9 mouse cellular contexts compared by ENCODE assay signal in the genomic region with DNA sequence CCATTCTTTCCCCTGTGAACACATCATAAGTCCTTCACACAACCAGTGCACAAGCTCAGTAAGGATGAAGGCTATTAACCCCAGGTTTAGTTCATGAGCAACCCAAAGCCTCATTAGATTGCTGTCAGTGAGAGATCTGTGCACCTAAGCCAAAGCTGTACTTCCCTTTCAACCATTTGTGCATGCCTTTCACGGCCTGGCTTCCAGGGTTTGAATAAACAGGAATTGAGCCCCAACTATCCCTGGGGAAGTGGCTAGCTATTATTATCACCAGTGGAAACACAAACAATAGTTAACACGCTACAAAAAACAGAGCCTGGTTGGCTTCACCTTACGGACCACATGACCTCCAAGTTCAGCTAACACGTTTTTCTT.
DNase-seq lines count a peak whose midpoint lies in the region; ATAC-seq and TF ChIP-seq lines count a peak whose summit lies in the region.
"Had no signal": no experiment of that assay in that cellular context is flagged by ENCODE, and none has a peak within 500 bp of the region (broad histone marks: within the 10 kb centered on the region; RNA-seq: fewer than 3 reads in every experiment).

No protein-coding gene starts in this region.

- no peak for DNase-seq in left cerebral cortex, adult 2 months (ENCODE audit: extremely low spot score in 1 of 2, low spot score in 2 of 2)
- DNase-seq in left cerebral cortex, adult 18-20 months (ENCODE audit: low spot score in 2 of 2) = no peak
- DNase-seq in embryo, embryonic 10.5 days (ENCODE audit: low spot score) = peak; percentile 28
- DNase-seq in induced T-regulatory cell, adult 2 months (ENCODE audit: low read depth) = peak; percentile 66
- DNase-seq in frontal cortex, adult 2 months (ENCODE audit: extremely low spot score in 1 of 2, low spot score in 1 of 2) = no peak
- no peak for DNase-seq in ovary, postnatal 36 days (ENCODE audit: low spot score)
- DNase-seq: thymus, postnatal 14 days had no signal

- TF ChIP-seq CTCF in left cerebral cortex, adult 2 months (IDR thresholded peaks at IDR 0.05) = no peak

- H3K9me3 ChIP-seq in embryonic facial prominence, embryonic 15.5 days (replicated peaks) = no peaks in the 10 kb centered on the region
- H3K9me3 ChIP-seq: megakaryocyte, embryonic 14.5 days had no signal

- H3K9ac ChIP-seq in embryonic facial prominence, embryonic 15.5 days = no peak overlapping the region

- H3K27me3 ChIP-seq in embryonic facial prominence, embryonic 15.5 days = peaks cover 9% of the 10 kb centered on the region; the same call in 1 of the 2 replicates

- ATAC-seq in embryonic facial prominence, embryonic 15.5 days (ENCODE audit: insufficient number of reproducible peaks, low FRiP score, low TSS enrichment, low read depth) = no peak

- intact Hi-C loops in left cerebral cortex, adult 2 months (cut with DNase I) = loop anchor here (10.0 kb wide), 1 partner anchor 439 kb away; no protein-coding TSS in a partner anchor

- no peaks in the 10 kb centered on the region for H3K4me1 ChIP-seq in embryonic facial prominence, embryonic 15.5 days

- peak overlapping the region; percentile 16 for H3K27ac ChIP-seq in left cerebral cortex, adult 2 months
- 0 out of 2 replicates have a peak overlapping the region, but pooled peaks have one; percentile 22 for H3K27ac ChIP-seq in embryonic facial prominence, embryonic 15.5 days (replicated peaks)

- no peak overlapping the region for H3K4me2 ChIP-seq in embryonic facial prominence, embryonic 15.5 days (replicated peaks)

- no peak overlapping the region for H3K4me3 ChIP-seq in left cerebral cortex, adult 2 months
- H3K4me3 ChIP-seq in embryonic facial prominence, embryonic 15.5 days (replicated peaks) = no peak overlapping the region
- H3K4me3 ChIP-seq: megakaryocyte, embryonic 14.5 days had no signal

- 50% methylated on average over 4 of the region's 4 CpGs for WGBS in embryonic facial prominence, embryonic 15.5 days

- H3K36me3 ChIP-seq in embryonic facial prominence, embryonic 15.5 days = no peaks in the 10 kb centered on the region

Comparison
In these comparisons a context has a peak if more than half of its experiments do, and no peak if none do; other contexts are left out.
1. DNase-seq: peak in embryo, embryonic 10.5 days (single experiment) and induced T-regulatory cell, adult 2 months (single experiment); none in left cerebral cortex, adult 2 months (0 of 2), left cerebral cortex, adult 18-20 months (0 of 2), frontal cortex, adult 2 months (0 of 2) and ovary, postnatal 36 days (single experiment).